Mouse (Mus musculus) cortical plate, adult 2 months (tissue): Measurements from ENCODE around the gene Snx5.

Experiments
- CTCF ChIP-seq: fragments of 200-500 bp; IDR thresholded peaks from 2 replicates; pipeline ENCODE4 v1.5.1; 2011; ENCODE audit warnings: mild to moderate bottlenecking, control low read depth, low read length; ENCODE audit not compliant: insufficient read depth; ENCODE audit errors: extremely low read depth
- POLR2A ChIP-seq: fragments of 200-500 bp; IDR thresholded peaks from 2 replicates; pipeline ENCODE4 v1.6.1; 2011; ENCODE audit warnings: mild to moderate bottlenecking, low read length, control low read depth; ENCODE audit not compliant: insufficient read depth; ENCODE audit errors: extremely low read depth

- TF ChIP-seq CTCF (no peak), POLR2A (no peak)
These were observed 23.2 kb downstream of the Snx5 start for GRCm38 (mm10) chr2:144247337-144247978.
